Mouse (Mus musculus) kidney, adult 8-10 months (tissue): Measurements from ENCODE around the gene Bcam.

Experiments
- DNase-seq, 2 experiments: peaks; one replicate each; pipeline ENCODE4 v3.0.0; 2022

Gene Bcam

DNA sequence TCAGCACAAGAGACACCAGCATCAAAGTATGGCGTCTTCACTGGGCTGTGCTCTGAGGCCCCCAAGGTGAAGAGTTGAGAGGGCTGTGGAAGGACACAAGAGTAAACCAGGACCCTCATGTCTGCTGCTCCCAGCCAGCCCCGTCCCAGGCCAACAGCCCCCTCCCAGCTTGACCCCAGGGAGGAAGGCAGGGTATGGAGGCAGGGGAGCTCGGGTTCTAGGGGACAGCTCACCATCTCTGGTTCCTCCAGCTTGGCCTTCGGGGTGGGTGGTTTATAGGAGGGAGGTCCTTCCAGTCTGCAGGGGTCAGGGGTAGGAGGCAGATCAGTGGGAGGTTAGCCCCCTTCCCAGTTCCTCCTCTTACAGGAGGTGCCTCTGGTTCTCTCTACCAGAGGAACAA, 51.6 kb downstream of the Bcam start:
- no peak for DNase-seq

DNA sequence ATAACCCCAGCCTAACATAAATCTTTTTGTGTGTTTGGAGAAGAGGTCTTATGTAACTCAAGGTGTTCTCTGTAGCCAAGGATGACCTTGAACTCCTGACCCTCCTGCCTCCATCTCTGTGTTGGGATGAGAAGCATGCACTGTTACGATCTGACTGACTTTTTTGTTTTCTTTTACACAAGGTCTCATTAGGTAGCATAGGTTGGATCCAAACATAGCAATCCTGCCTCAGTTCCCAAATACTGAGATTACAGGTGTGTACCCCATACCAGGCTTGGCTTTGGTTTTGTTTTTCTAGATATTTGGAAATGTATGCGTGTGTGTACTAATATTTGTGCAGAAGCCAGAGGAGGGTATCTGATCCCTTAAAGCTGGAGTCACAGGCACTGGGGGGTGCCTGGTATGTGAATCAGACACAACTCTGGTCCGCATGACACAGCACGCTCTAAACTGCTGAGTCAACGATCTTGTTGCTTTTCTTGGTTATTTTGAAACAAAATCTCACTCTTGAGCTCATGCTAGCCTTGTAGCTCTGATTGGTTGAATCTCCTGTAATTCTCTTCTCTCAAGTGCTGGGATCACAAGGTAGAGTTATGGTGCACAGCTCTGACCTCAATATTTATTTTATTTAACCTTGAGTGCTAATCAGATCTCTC, 52.4 kb downstream of the Bcam start:
- DNase-seq: no peak

DNA sequence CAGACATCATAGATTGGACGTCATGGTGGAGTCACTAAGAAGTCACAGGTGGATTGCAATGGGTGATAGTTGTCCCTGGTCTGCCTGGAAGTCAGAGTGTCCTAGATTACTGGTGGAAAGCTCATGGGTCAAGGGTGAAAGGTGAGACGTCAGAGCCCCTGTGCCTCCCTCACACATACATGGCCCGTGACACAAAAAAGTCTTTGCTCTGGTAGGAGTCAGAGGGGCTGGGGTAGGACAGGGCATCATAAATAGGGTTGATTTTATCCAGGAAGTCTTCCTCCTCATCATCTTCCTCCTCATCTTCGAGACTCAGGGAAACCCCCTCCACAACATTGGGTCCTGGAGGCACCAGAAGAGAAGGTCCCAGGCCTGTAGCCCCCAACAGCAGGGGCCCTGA, 53.5 kb downstream of the Bcam start:
- DNase-seq: no peak

DNA sequence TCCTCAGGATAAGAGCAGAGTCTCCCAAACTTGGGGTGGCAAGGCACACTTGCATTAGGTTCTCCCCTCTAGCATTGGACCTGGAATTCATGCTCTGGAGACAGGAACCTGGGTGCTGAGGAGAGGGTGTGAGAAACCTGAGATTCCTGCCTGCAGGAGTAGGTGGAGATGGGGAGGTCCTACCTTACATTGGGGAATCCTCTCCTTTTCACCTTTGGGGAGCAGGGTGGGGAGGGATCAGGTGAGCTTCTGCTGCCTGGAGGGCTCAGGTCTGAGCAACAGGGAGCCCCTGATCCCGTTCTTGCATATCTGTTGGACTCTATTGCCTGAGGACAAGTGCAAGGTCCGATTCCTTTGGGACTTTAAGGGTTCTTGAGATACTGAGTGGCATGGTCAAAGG, 54.0 kb downstream of the Bcam start:
- no peak for DNase-seq

DNA sequence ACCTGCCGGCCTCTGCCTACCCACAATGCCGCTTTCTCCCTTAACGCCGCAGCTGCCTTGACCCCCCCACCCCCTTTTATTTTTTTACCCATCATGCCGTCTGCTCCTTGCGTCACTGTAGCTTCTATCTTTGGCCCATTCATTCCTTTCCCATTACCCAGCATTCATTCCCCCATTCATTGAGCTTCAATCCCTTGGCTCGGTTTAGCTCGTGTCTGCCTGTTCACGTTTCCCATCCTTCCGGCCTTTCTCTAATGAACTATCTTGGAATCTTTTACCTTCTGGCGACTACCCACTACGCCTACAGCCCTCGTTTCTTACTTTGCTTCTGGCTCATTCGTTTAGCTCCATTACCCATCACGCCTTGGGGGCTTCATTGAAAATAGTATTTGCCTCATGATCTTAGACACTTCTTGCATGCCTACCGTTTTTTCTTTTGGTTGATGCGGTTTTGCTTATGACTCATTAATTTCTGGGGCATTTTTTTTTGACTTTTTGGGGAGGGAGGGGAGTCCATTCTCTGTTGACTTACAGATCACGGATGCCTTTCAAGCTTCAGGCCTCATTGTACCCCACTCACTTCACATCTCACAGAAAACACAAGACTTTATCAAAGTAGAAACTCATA, 54.6 kb downstream of the Bcam start:
- DNase-seq: no peak

DNA sequence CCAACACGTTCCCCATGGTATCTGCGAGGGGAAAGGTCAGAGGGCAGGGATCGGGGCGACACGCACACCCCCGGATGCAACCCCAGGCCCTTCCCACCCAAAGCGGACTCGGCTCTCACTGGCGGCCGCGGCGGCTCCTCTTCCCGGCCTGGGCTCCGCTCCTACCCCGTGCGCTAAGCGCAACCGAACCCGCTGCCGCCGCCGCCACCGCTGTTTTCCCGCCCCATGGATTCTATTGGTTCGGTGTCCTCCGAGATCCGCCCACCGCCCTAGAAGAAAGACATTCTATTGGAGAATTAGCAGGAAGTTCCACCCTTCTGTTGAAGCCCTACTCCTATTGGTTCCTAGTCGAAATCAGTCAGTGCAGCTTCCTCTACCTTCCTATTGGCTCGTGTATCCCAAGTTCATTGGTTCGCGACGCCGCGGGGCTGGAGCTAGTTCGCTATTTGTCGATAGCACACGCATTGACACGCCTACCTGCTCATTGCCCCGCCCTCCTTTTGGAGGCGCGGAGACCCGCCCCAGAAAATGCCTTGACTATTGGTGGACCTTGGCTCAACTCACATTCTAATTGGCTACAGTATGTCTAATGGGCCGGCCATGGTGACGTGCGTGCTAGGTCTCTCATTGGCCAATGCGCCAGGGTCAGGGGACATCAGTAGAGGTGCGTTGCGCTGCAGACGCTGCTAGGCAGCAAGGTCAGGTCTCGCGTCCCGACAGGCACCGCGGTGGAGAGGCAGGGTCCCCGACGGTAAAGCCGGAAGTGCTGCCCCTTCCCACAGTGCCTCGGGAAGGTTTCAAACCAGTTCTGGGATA, 55.4 kb downstream of the Bcam start, which contains the start of gene Tomm40:
Gene Tomm40, minus strand, starts transcription at position 200 of the 816 bp plus-strand sequence.
- peak; percentile 100 for DNase-seq

DNA sequence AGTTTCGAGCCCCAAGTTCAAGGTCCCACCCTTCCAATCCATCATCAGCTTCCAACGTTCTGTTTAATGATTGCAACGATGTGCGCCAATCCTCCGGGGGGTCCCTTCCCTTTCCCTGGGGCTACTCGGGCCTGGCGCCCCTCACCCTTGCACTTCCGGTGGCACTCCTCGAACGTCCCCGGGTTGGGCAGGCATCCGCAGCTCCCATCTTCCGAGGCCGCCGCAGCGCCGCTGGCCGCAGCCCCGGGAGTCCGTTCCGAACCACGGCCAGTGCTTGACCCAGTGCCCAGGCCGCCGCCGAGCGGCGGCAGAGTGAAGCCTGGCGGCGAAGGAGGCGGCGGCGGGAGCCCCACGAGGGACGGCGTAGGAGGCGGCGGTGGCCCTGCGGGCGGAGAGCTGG, 56.0 kb downstream of the Bcam start:
- DNase-seq: peak in 1 of 2 experiments; percentile 32

DNA sequence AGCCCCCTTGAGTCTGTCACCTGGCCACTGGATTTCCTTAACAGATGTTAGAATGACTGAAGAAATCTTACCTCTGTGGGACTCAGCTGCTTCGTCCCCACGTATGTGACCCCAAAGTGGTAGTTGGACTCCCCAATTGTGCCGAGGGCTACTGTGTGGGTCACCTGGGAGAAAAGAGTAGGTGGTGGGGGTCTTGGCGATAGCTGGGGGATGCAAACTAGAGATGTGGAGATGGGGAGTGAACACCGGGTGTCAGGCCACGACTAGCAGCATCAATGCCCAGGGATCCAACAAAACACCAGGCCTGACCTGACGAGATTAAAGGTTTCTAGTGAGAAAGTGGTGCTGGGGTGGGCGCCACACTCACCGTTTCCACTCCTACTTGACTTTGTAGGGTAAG, 57.2 kb downstream of the Bcam start:
- no peak for DNase-seq

DNA sequence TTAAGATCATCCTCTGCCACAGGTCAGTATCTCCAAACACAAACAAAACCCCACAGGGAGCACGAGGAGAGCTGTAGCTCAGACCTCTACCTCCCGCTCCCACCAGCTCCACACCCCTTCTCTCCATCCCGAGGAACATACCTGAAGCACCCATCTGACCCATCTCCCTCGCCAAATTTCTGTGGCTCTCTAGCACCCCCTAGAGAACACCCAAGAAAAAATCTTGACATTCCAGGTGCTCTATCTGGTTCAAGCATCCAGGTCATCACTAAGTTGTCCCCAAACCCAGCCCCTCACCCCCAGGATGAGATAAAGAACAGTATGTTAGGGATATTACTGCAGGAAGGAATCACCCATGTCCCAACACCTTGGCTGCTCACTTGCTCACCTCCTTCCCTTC, 57.6 kb downstream of the Bcam start:
- peak in 1 of 2 experiments; percentile 21 for DNase-seq

DNA sequence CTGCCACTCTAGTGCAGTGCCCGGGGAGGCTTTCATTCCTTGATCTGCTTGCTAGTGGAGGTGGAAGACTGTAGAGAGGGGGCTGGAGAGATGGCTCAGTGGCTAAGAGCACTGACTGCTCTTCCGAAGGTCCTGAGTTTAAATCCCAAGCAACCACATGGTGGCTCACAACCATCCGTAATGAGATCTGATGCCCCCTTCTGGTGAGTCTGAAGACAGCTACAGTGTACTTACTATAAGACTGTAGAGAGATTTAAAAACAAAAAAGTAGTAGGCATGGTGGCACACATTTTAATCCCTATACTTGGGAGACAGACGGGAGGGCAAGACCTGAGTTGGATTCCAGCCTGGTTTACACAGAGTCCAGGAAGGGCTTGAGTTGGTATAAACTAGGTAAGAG, 58.4 kb downstream of the Bcam start:
- DNase-seq: no peak

DNA sequence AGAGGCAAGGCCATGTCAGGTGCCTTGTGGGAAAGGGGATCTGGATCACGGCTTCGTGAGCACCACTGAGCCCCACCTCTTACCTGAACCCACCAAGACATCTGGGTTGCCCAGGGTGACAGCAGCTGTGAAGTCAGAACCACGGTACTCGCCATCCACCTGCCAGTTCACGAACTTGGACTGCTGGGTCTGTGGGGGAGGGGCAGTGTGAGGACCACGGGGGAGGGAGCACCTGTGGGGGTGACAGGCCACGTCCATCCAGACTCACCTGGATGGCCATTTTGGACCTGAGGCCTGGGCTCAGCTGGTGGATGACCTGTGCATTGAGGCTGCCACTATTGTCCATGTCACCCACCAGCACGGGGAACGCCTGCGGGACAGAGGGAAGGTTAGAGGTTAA, 60.2 kb downstream of the Bcam start:
- DNase-seq: no peak
